Mouse (Mus musculus) inflammation-experienced regulatory T-cells, adult 6 months (primary cell): ENCODE results near the gene Ankrd23. TPM values are rescaled to one million over a fixed set of nuclear protein-coding genes. Genes with fewer than 3 reads are reported as not detected.

Experiments used
- ATAC-seq: one replicate; pipeline ENCODE4 v1.8.0; 2017
- polyA plus RNA-seq, 3 experiments: library from polyadenylated mRNA; unstranded; fragments of 100-300 nt; shearing (Covaris generic); gene quantifications; one replicate each; pipeline ENCODE4 v1.2.1; 2017

Ankrd23 gene
- polyA plus RNA-seq, 3 experiments from 2014 or later: 35.1 to 58.4 (median 36.4) TPM

- no peak for ATAC-seq
These were observed 23.4 kb downstream of the Ankrd23 start for GRCm38 (mm10) chr1:36513310-36513709.

- no peak for ATAC-seq
These were observed 23.8 kb downstream of the Ankrd23 start for GRCm38 (mm10) chr1:36512966-36513280.

- peak; percentile 18 for ATAC-seq
These were observed 24.4 kb downstream of the Ankrd23 start for GRCm38 (mm10) chr1:36512089-36512965.

- peak; percentile 100 for ATAC-seq
These were observed 25.2 kb downstream of the Ankrd23 start, which contains the start of gene Cnnm3 for GRCm38 (mm10) chr1:36511289-36512021. Gene Cnnm3, plus strand, starts transcription at chr1:36511867.

GRCm38 (mm10) chr1:36508238-36508637, 28.4 kb downstream of the Ankrd23 start:
- no peak for ATAC-seq

- ATAC-seq: peak; percentile 74
These were observed 35.4 kb downstream of the Ankrd23 start for GRCm38 (mm10) chr1:36501261-36501660.

GRCm38 (mm10) chr1:36497312-36497711, 39.4 kb downstream of the Ankrd23 start:
- ATAC-seq: no peak

- no peak for ATAC-seq
These were observed 40.0 kb downstream of the Ankrd23 start for GRCm38 (mm10) chr1:36496719-36497118.

- ATAC-seq: no peak
These were observed 43.4 kb downstream of the Ankrd23 start for GRCm38 (mm10) chr1:36493299-36493698.

GRCm38 (mm10) chr1:36492416-36493139, 44.1 kb downstream of the Ankrd23 start:
- ATAC-seq: no peak

GRCm38 (mm10) chr1:36489661-36490060, 47.0 kb downstream of the Ankrd23 start:
- ATAC-seq: no peak

- ATAC-seq: no peak
These were observed 49.6 kb downstream of the Ankrd23 start for GRCm38 (mm10) chr1:36487111-36487510.

- ATAC-seq: no peak
These were observed 51.6 kb downstream of the Ankrd23 start for GRCm38 (mm10) chr1:36485080-36485479.

- no peak for ATAC-seq
These were observed 52.9 kb downstream of the Ankrd23 start for GRCm38 (mm10) chr1:36483825-36484224.

Other genes starting within 250 kb of the Ankrd23 start
- 10 to 100 TPM; 75.9 to 89.1 (median 88.6) TPM for gene Arid5a, start 229.2 kb downstream of the Ankrd23 start, polyA plus RNA-seq
- gene Kansl3, start 167.7 kb downstream of the Ankrd23 start, polyA plus RNA-seq: 10 to 100 TPM; 45.7 to 65.2 (median 47.4) TPM
- gene Fer1l5, start 164.6 kb downstream of the Ankrd23 start, polyA plus RNA-seq: under 1 TPM; 0.20 to 0.55 (median 0.39) TPM
- 10 to 100 TPM in 2 of 3 experiments, 1 to 10 TPM in 1; 7.9 to 12.0 (median 11.4) TPM for gene Lman2l, start 91.6 kb downstream of the Ankrd23 start, polyA plus RNA-seq
- 10 to 100 TPM; 11.5 to 13.9 (median 12.1) TPM for gene Cnnm4, start 65.3 kb downstream of the Ankrd23 start, polyA plus RNA-seq
- 1 to 10 TPM; 3.1 to 9.2 (median 6.7) TPM for gene Cnnm3, start 25.0 kb downstream of the Ankrd23 start, polyA plus RNA-seq
- gene Gm42417, start 2.5 kb upstream of the Ankrd23 start, polyA plus RNA-seq: 1 to 10 TPM in 1 of 3 experiments, not detected in 2; 2.4 TPM
- 10 to 100 TPM; 17.5 to 24.1 (median 23.2) TPM for gene Ankrd39, start 10.6 kb upstream of the Ankrd23 start, polyA plus RNA-seq
- under 1 TPM in 1 of 3 experiments, not detected in 2; 0.33 TPM for gene Sema4c, start 21.5 kb upstream of the Ankrd23 start, polyA plus RNA-seq
- under 1 TPM in 1 of 3 experiments, not detected in 2; 0.40 TPM for gene Fam178b, start 146.3 kb upstream of the Ankrd23 start, polyA plus RNA-seq
- gene Cox5b, start 154.6 kb upstream of the Ankrd23 start, polyA plus RNA-seq: 100 to 1,000 TPM; 273 to 480 (median 293) TPM
- not detected for gene 4933424G06Rik, start 173.3 kb upstream of the Ankrd23 start, polyA plus RNA-seq
- 10 to 100 TPM; 37.4 to 47.1 (median 41.0) TPM for gene Actr1b, start 177.5 kb upstream of the Ankrd23 start, polyA plus RNA-seq
- gene Zap70, start 224.9 kb upstream of the Ankrd23 start, polyA plus RNA-seq: 100 to 1,000 TPM; 241 to 287 (median 257) TPM